Mouse (Mus musculus) liver, adult 2 months (tissue): Measurements from ENCODE around the gene Sp9.

Experiments
- CTCF ChIP-seq: fragments of 200-500 bp; IDR thresholded peaks from 2 replicates; pipeline ENCODE4 v1.5.1; 2011; ENCODE audit warnings: low read depth, low read length, control low read depth
- POLR2A ChIP-seq: fragments of 200-500 bp; IDR thresholded peaks from 2 replicates; pipeline ENCODE4 v1.6.1; 2011; ENCODE audit warnings: low read length, control low read depth; ENCODE audit not compliant: insufficient read depth; ENCODE audit errors: extremely low read depth

DNA sequence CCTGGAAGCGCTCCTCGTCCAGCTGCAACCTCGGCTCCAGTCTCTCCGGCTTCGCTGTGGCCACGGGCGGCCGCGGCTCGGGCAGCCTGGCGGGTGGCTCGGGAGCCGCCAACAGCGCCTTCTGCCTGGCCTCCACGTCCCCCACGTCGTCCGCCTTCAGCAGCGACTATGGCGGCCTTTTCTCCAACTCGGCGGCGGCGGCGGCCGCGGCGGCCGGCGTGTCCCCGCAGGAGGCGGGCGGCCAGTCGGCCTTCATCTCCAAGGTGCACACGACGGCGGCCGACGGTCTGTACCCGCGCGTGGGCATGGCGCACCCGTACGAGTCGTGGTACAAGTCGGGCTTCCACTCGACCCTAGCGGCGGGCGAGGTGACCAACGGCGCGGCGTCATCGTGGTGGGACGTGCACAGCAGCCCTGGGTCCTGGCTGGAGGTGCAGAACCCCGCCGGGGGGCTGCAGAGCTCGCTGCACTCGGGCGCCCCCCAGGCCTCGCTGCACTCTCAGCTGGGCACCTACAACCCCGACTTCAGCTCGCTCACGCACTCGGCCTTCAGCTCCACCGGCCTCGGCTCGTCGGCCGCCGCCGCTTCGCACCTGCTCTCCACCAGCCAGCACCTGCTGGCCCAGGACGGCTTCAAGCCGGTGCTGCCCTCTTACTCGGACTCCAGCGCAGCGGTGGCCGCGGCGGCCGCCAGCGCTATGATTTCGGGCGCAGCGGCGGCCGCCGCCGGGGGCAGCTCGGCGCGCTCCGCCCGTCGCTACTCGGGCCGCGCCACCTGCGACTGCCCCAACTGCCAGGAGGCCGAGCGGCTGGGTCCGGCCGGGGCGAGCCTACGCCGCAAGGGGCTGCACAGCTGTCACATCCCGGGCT is 1.8 kb downstream of the Sp9 start:
- TF ChIP-seq CTCF: no peak
- no peak for TF ChIP-seq POLR2A
